Mouse (Mus musculus): ENCODE results near the gene Dnah2. TPM values are rescaled to one million over a fixed set of nuclear protein-coding genes. Genes with fewer than 3 reads are reported as not detected.

The Dnah2 gene
- polyA plus RNA-seq, 1 experiment from 2014 or later: 1.5 TPM

DNA sequence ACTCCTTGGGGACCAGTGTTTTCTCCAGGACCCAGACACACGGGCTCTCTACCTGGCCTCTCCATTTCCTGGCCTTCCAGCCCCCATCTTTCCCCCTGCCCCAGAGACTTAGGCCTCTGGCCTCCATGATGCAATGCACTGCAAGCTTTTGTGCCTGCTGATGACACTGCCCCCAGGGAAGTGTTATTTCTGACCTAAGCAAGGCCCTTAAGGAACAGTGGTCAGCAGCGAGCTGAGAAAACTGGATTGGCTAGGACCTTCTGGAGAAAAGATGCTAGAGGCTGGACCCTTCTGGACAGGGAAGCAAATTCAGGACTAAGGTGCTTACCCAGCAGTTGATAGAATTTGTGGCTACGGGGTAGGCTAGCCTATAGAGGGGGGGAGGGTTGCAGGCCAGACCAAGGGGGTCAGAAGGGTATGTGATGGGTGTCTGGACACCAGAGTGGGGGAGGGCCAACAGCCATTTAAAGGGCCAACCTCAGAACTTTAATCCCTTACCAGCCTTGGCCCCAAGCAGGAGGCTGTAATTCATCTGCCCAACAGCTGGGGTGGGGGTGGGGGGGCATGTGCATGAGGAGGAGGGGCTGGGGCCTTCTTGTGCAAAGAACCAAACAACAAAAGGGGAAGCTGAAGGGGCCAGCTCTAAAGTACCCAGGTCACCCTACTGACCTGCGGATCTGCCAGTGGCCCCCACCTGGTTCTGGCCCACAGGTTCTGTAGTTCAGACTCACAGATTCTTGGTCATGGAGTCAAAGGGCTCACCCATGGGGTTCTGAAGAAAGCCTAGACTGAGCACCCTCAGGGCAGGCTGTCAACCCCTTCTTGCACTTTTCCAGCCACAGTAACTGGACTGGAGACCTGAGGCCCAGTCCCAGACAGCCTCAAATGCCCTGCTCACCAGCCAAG is 134.2 kb downstream of the Dnah2 start:
- Histone ChIP-seq H3K36me3 (replicated peaks; ENCODE audit: control insufficient read depth, insufficient read depth, low read depth, low read length) (no peaks in the 10 kb centered on the region), H3K9ac (replicated peaks; ENCODE audit: low read length) (peak overlapping the region; percentile 98), H3K4me3 (ENCODE audit: low read depth, low read length) (peak overlapping the region; percentile 79), H3K9me3 (replicated peaks; ENCODE audit: control insufficient read depth, low read length) (no peaks in the 10 kb centered on the region), H3K27me3 (ENCODE audit: control insufficient read depth, insufficient read depth, low read length) (no peaks in the 10 kb centered on the region), H3K4me1 (ENCODE audit: control insufficient read depth, insufficient read depth, low read length) (peaks cover 21% of the 10 kb centered on the region), H3K27ac (replicated peaks; ENCODE audit: low read depth, low read length) (peak overlapping the region; percentile 99), H3K4me2 (ENCODE audit: low read depth, low read length) (peak overlapping the region; percentile 90)
- DNase-seq (ENCODE audit: low spot score): peak; percentile 36
- no peak for ATAC-seq (replicated peaks; ENCODE audit: insufficient number of reproducible peaks, low FRiP score, low TSS enrichment, low read depth)
- WGBS: 9% methylated on average over 4 of the region's 4 CpGs

DNA sequence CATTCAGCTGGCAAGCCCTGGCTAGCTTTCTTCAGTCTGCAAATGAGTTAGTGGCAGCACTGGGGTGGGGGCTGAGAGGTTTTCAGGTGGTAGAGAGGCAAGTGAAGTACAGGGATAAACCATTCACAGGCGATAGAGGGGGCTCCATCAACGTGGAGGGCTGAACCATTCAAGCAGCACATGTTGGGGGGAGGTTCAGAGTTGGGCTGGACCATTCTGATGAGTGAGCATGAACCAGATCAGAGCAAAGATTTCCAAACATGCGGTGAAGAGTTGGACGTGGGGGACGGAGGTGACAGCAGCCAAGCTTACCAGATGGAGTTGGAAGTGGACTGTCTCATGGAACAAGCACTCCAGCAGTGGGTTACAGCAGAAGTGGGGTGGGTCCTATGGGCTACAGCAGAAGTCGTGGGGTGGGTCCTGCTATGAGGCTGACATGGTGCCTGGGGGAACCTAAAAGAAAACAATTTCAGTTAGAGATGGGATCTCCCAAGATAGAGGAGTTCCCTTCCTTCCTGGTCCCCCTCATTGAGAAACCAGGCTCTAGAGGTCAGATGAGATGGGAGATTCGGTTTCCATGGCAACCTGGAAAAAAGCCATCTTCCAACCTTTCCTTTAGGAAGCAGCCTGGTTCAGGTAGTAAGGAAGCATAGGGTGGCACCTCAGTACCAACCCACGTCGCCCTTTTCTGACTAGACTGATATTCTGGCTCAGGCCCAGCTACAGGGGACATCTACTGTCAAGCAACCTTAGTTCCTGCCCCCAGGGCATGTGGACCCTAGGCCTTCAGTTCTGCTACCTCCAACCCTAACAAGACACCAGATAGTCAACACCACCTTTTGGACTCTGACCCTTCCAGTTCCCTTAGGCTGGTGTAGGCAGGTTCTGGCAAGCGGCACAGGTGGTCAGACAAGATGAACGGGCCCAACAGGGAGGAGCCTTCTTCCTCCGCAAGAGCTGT is 135.4 kb downstream of the Dnah2 start, which contains the start of gene Kdm6b:
Gene Kdm6b, minus strand, starts transcription at position 455 of the 961 bp plus-strand sequence.
- WGBS: 39% methylated on average over 12 of the region's 12 CpGs
- Histone ChIP-seq H3K36me3 (replicated peaks; ENCODE audit: control insufficient read depth, insufficient read depth, low read depth, low read length) (no peaks in the 10 kb centered on the region), H3K9me3 (replicated peaks; ENCODE audit: control insufficient read depth, low read length) (no peaks in the 10 kb centered on the region), H3K9ac (replicated peaks; ENCODE audit: low read length) (peak within 1 kb of the TSS; percentile 98), H3K4me1 (ENCODE audit: control insufficient read depth, insufficient read depth, low read length) (peaks cover 20% of the 10 kb centered on the region), H3K4me2 (ENCODE audit: low read depth, low read length) (peak within 1 kb of the TSS; percentile 93), H3K27me3 (ENCODE audit: control insufficient read depth, insufficient read depth, low read length) (no peaks in the 10 kb centered on the region), H3K4me3 (ENCODE audit: low read depth, low read length) (peak within 1 kb of the TSS; percentile 79), H3K27ac (replicated peaks; ENCODE audit: low read depth, low read length) (peak within 1 kb of the TSS; percentile 99; the same call in 1 of the 2 replicates)
- DNase-seq (ENCODE audit: low spot score) (peak; percentile 76), ATAC-seq (replicated peaks; ENCODE audit: insufficient number of reproducible peaks, low FRiP score, low TSS enrichment, low read depth) (no peak)

DNA sequence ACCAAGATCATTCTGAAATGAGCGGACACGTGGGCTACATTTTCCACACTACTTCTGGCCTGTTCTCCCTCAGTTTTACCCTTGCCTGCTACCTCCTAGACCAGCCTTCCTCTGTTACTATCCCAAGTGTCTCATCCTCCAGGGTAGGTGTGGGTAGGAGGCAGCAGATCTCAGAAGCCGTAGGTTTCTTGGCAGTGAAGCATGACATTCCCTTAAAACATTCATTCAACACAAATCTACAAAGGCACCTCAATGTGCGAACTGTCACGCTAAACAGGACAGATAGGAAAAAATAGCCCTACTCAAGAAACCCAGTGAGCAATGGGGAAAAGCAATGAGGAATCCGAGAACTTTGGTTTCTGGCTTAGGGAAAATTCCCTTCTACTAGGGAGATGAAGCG is 136.4 kb downstream of the Dnah2 start:
- H3K4me1 ChIP-seq (ENCODE audit: control insufficient read depth, insufficient read depth, low read length): peaks cover 23% of the 10 kb centered on the region
- peak overlapping the region; percentile 93 for H3K4me2 ChIP-seq (ENCODE audit: low read depth, low read length)
- ATAC-seq (replicated peaks; ENCODE audit: insufficient number of reproducible peaks, low FRiP score, low TSS enrichment, low read depth): no peak

DNA sequence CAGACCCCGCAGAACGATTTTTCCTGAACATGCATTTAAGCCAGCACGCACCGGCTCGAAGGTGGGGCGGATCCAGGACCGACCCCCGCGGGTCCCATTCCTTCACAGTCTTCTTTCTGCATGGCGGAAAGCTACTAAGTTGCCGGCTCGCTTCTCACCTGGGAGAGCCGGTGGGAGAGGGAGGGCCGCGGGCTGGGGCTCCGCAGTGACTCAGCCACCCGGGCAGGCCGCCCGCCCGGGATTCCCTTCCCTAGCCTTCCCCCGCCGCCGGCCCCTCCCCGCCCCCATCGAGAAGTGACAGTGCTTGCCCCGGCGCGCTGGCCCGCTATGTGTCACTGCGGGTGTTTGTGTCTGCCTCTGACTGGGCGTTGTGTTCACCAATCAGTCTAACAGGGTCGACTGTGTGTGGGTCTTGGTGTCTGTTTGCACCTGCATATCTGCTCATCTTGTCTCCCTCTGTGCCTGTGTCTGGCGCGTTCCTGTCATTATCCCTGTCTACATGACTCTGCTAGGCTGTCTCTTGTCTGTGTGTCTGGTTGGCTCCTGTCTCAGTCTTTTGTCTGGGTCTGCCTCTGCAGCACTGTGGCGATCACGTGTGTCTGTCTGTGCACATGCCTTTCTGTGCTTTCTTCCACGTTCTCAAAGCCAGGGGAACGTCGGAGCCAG is 137.2 kb downstream of the Dnah2 start:
- Histone ChIP-seq H3K36me3 (replicated peaks; ENCODE audit: control insufficient read depth, insufficient read depth, low read depth, low read length) (peaks cover 9% of the 10 kb centered on the region), H3K9me3 (replicated peaks; ENCODE audit: control insufficient read depth, low read length) (no peaks in the 10 kb centered on the region), H3K4me1 (ENCODE audit: control insufficient read depth, insufficient read depth, low read length) (peaks cover 23% of the 10 kb centered on the region), H3K4me3 (ENCODE audit: low read depth, low read length) (peak overlapping the region; percentile 69), H3K9ac (replicated peaks; ENCODE audit: low read length) (peak overlapping the region; percentile 81), H3K4me2 (ENCODE audit: low read depth, low read length) (peak overlapping the region; percentile 93), H3K27me3 (ENCODE audit: control insufficient read depth, insufficient read depth, low read length) (no peaks in the 10 kb centered on the region), H3K27ac (replicated peaks; ENCODE audit: low read depth, low read length) (peak overlapping the region; percentile 86)
- under 1% methylated on average over 39 of the region's 39 CpGs for WGBS
- ATAC-seq (replicated peaks; ENCODE audit: insufficient number of reproducible peaks, low FRiP score, low TSS enrichment, low read depth) (peak; percentile 0; the same call in 1 of the 2 replicates), DNase-seq (ENCODE audit: low spot score) (peak; percentile 64)

More for the DNA sequence above, 136.4 kb downstream of the Dnah2 start:
- no peak for DNase-seq (ENCODE audit: low spot score)
- Histone ChIP-seq H3K9ac (replicated peaks; ENCODE audit: low read length) (peak overlapping the region; percentile 35; the same call in 1 of the 2 replicates), H3K9me3 (replicated peaks; ENCODE audit: control insufficient read depth, low read length) (no peaks in the 10 kb centered on the region), H3K4me3 (ENCODE audit: low read depth, low read length) (peak overlapping the region; percentile 69), H3K27ac (replicated peaks; ENCODE audit: low read depth, low read length) (0 out of 2 replicates have a peak overlapping the region, but pooled peaks have one; percentile 43), H3K27me3 (ENCODE audit: control insufficient read depth, insufficient read depth, low read length) (no peaks in the 10 kb centered on the region), H3K36me3 (replicated peaks; ENCODE audit: control insufficient read depth, insufficient read depth, low read depth, low read length) (peaks cover under 1% of the 10 kb centered on the region)
- 66% methylated on average over 7 of the region's 7 CpGs for WGBS

DNA sequence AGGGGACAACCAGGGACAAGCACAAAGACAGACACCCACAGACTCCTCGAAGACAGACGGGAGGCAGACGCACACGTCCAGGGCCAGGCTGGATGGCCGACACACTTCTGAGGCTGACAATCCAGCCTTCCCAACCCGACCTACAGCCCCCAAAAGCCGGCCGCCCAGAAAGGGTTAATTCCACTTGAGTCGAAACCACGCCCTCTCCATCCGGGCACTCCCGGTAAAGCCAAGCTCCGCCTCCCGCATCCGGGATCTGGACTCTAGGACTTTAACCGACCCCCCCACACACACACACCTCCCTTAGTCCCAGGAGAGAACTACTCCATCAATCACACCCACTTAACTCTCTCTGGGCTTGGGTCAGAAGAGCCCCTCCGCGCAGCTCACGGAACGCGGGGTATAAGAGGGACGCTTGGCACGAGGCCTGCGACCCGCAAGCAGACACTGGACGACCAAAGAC is 137.8 kb downstream of the Dnah2 start:
- Histone ChIP-seq H3K27ac (replicated peaks; ENCODE audit: low read depth, low read length) (peak overlapping the region; percentile 86), H3K4me2 (ENCODE audit: low read depth, low read length) (peak overlapping the region; percentile 93), H3K4me3 (ENCODE audit: low read depth, low read length) (peak overlapping the region; percentile 69), H3K9me3 (replicated peaks; ENCODE audit: control insufficient read depth, low read length) (no peaks in the 10 kb centered on the region), H3K9ac (replicated peaks; ENCODE audit: low read length) (peak overlapping the region; percentile 81), H3K36me3 (replicated peaks; ENCODE audit: control insufficient read depth, insufficient read depth, low read depth, low read length) (peaks cover 14% of the 10 kb centered on the region), H3K4me1 (ENCODE audit: control insufficient read depth, insufficient read depth, low read length) (peaks cover 23% of the 10 kb centered on the region), H3K27me3 (ENCODE audit: control insufficient read depth, insufficient read depth, low read length) (no peaks in the 10 kb centered on the region)
- DNase-seq (ENCODE audit: low spot score): peak; percentile 99
- WGBS: under 1% methylated on average over 26 of the region's 26 CpGs
- ATAC-seq (replicated peaks; ENCODE audit: insufficient number of reproducible peaks, low FRiP score, low TSS enrichment, low read depth): peak; percentile 25

DNA sequence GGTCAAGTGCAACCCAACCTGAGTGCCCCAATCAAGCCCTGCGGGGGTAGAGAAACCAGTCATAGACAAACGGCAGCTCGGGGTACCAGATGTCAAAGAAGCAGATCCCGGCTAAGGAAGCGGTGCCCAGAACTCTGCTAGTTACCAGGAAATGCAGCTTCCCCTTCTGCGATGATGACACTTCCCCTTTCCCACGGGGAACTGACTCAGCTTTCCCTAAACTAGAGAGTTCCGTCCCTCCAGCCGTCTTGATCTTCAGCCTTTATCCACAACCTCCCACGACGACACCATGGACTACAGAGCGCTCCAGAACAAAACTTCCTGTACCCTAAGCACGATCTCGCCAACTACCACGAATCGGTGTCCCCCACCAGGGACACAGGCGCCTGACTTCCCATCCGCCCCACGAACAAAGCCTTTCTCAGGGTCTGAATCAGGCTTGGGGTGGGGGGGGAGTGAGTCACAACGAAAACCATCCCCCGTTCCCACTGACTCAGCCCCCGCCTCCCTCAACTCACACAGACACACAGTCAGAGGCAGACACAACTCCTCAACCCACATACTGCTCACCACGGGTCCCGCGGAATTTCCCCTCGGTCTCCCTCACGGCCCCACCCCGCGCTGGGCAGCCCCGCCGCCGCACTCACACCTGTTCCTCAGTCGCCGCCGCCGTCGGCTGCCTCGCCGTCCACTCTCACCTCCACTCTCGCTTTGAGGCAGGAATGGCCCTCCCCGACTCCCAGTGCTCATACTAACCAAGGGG is 138.4 kb downstream of the Dnah2 start:
- under 1% methylated on average over 41 of the region's 41 CpGs for WGBS
- H3K9ac ChIP-seq (replicated peaks; ENCODE audit: low read length): peak overlapping the region; percentile 81
- peaks cover 20% of the 10 kb centered on the region for H3K36me3 ChIP-seq (replicated peaks; ENCODE audit: control insufficient read depth, insufficient read depth, low read depth, low read length)
- peak overlapping the region; percentile 69 for H3K4me3 ChIP-seq (ENCODE audit: low read depth, low read length)
- H3K4me1 ChIP-seq (ENCODE audit: control insufficient read depth, insufficient read depth, low read length): peaks cover 23% of the 10 kb centered on the region
- H3K27ac ChIP-seq (replicated peaks; ENCODE audit: low read depth, low read length): peak overlapping the region; percentile 84
- peak overlapping the region; percentile 93 for H3K4me2 ChIP-seq (ENCODE audit: low read depth, low read length)
- H3K27me3 ChIP-seq (ENCODE audit: control insufficient read depth, insufficient read depth, low read length): no peaks in the 10 kb centered on the region
- ATAC-seq (replicated peaks; ENCODE audit: insufficient number of reproducible peaks, low FRiP score, low TSS enrichment, low read depth) (no peak), DNase-seq (ENCODE audit: low spot score) (peak; percentile 47)
- no peaks in the 10 kb centered on the region for H3K9me3 ChIP-seq (replicated peaks; ENCODE audit: control insufficient read depth, low read length)

DNA sequence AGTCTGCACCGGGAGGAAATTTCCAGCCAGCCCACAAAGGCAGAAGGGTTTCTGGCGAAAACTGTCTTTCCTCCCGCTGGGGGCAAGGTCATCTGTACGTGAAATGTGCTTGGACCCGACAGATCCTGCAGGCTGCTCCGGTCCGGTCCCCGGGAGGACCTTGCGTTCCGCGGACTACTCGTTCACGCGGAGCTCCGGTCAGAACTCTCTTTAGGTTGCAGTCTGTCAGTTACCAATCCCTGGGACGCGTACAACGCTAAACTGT is 138.9 kb downstream of the Dnah2 start:
- DNase-seq (ENCODE audit: low spot score) (no peak), ATAC-seq (replicated peaks; ENCODE audit: insufficient number of reproducible peaks, low FRiP score, low TSS enrichment, low read depth) (no peak)
- Histone ChIP-seq H3K4me1 (ENCODE audit: control insufficient read depth, insufficient read depth, low read length) (peaks cover 20% of the 10 kb centered on the region), H3K36me3 (replicated peaks; ENCODE audit: control insufficient read depth, insufficient read depth, low read depth, low read length) (peaks cover 24% of the 10 kb centered on the region), H3K4me3 (ENCODE audit: low read depth, low read length) (peak overlapping the region; percentile 69), H3K9ac (replicated peaks; ENCODE audit: low read length) (peak overlapping the region; percentile 81), H3K9me3 (replicated peaks; ENCODE audit: control insufficient read depth, low read length) (no peaks in the 10 kb centered on the region), H3K4me2 (ENCODE audit: low read depth, low read length) (peak overlapping the region; percentile 93), H3K27me3 (ENCODE audit: control insufficient read depth, insufficient read depth, low read length) (no peaks in the 10 kb centered on the region), H3K27ac (replicated peaks; ENCODE audit: low read depth, low read length) (peak overlapping the region; percentile 84)
- WGBS: 0% methylated on average over 18 of the region's 18 CpGs

Data from embryonic facial prominence, embryonic 11.5 days (tissue).